Mouse (Mus musculus) CH12.LX (cell line): ENCODE results near the gene Thegl.

Experiments used
- CHD1 ChIP-seq: IDR thresholded peaks from 2 replicates; pipeline ENCODE4 v1.6.1; 2012; ENCODE audit warnings: low read depth, low read length, improper control_type of control experiment, inconsistent platforms
- CTCF ChIP-seq, 2 experiments: IDR thresholded peaks in 1 of 2; conservative IDR thresholded peaks in 1 of 2; 2 replicates each; pipeline ENCODE4 v1.5.1; 2011 to 2012; ENCODE audit warnings: low read depth in 2 of 2, low read length in 2 of 2, improper control_type of control experiment in 1 of 2, inconsistent platforms in 1 of 2, mild to moderate bottlenecking in 1 of 2, moderate library complexity in 1 of 2
- E2F4 ChIP-seq: IDR thresholded peaks from 2 replicates; pipeline ENCODE4 v1.6.1; 2011; ENCODE audit warnings: low read depth, low read length, improper control_type of control experiment; ENCODE audit not compliant: insufficient replicate concordance
- KAT2A ChIP-seq: IDR thresholded peaks from 2 replicates; pipeline ENCODE4 v1.6.1; 2012; ENCODE audit warnings: low read length, improper control_type of control experiment, inconsistent platforms; ENCODE audit not compliant: insufficient replicate concordance
- MAFK ChIP-seq: IDR thresholded peaks from 2 replicates; pipeline ENCODE4 v1.6.1; 2011; ENCODE audit warnings: low read length, improper control_type of control experiment; ENCODE audit not compliant: insufficient replicate concordance
- MEF2A ChIP-seq: IDR thresholded peaks from 2 replicates; pipeline ENCODE4 v1.6.1; 2014; ENCODE audit warnings: low read depth, mild to moderate bottlenecking, inconsistent platforms, low read length, improper control_type of control experiment, borderline replicate concordance
- MYC ChIP-seq: IDR thresholded peaks from 2 replicates; pipeline ENCODE4 v1.6.1; 2011; ENCODE audit warnings: low read depth, mild to moderate bottlenecking, improper control_type of control experiment, low read length
- POLR2A ChIP-seq: IDR thresholded peaks from 2 replicates; pipeline ENCODE4 v1.6.1; 2011; ENCODE audit warnings: low read depth, mild to moderate bottlenecking, improper control_type of control experiment, low read length
- POLR2AphosphoS2 ChIP-seq: IDR thresholded peaks from 2 replicates; pipeline ENCODE4 v1.6.1; 2011; ENCODE audit warnings: low read depth, low read length, improper control_type of control experiment
- USF1 ChIP-seq: IDR thresholded peaks from 2 replicates; pipeline ENCODE4 v1.6.1; 2014; ENCODE audit warnings: low read depth, mild to moderate bottlenecking, inconsistent platforms, low read length, improper control_type of control experiment

DNA sequence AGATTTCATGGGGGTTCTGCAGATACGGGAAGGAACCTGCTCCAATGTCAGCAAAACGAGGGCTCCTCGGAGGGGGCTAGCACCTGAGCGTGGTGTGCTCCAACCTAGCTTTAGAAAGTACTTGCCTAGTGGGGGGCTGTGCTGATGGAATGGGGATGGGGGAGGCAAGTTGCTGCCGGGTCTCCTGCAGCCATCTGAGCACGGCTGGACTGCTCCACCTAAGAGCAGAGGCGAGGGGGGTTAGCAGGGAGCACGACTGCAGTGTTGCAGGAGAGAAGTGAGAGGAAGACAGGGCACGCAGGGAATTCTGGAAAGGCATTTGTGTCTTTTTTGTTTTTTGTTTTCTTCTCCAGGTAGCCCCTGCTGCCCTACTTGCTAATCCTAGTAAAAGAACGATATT, 44.5 kb downstream of the Thegl start:
- TF ChIP-seq KAT2A = no peak
- TF ChIP-seq CTCF (conservative IDR thresholded peaks at IDR 0.05 in 1 of 2, IDR thresholded peaks at IDR 0.05 in 1 of 2; ENCODE audit: low read depth in 2 of 2, low read length in 2 of 2) = no peak
- TF ChIP-seq MAFK = no peak
- TF ChIP-seq MYC = no peak
- no peak for TF ChIP-seq E2F4
- no peak for TF ChIP-seq POLR2A
- no peak for TF ChIP-seq CHD1
- TF ChIP-seq POLR2AphosphoS2 = no peak
- TF ChIP-seq USF1 = no peak
- no peak for TF ChIP-seq MEF2A
